Mouse (Mus musculus) heart, embryonic 14.5 days (tissue): ENCODE measurements at regions not wholly inside any gene's neighbourhood (a gene's known extent, or its start where the extent isn't known, plus 50 kb on each side); places are given as distances from the start of the nearest gene placed in this dataset.
"Not testable (repeated sequence)": the region's sequence is repeated elsewhere in the genome, so short reads cannot be mapped to it uniquely, and the experiment has no call there.

Experiments
- ATAC-seq: fragments of 200-750 bp; cut with Nextera tagmentation; 2 replicates; pipeline ENCODE4 v1.8.0; 2017; ENCODE audit warnings: low read depth, moderate TSS enrichment; ENCODE audit not compliant: insufficient number of reproducible peaks, insufficient read depth, low FRiP score
- H3K27ac ChIP-seq, 2 experiments: fragments of 200-500 bp in 1 of 2; fragments of 300-500 bp in 1 of 2; sonication (generic) in 1 of 2; replicated peaks in 1 of 2; 2 replicates each; pipeline ENCODE4 v1.5.1; 2012 to 2014; ENCODE audit warnings: low read depth in 2 of 2, low read length in 2 of 2, control low read depth in 1 of 2, mild to moderate bottlenecking in 1 of 2, mixed read lengths in 1 of 2; ENCODE audit not compliant: control insufficient read depth in 1 of 2, insufficient read depth in 1 of 2
- H3K27me3 ChIP-seq: fragments of 300-500 bp; sonication (generic); 2 replicates; pipeline ENCODE4 v1.6.1; 2014; ENCODE audit warnings: mild to moderate bottlenecking, low read length, control low read depth; ENCODE audit not compliant: control insufficient read depth, insufficient read depth
- H3K36me3 ChIP-seq: fragments of 300-500 bp; sonication (generic); 2 replicates; pipeline ENCODE4 v1.6.1; 2014; ENCODE audit warnings: mild to moderate bottlenecking, control low read depth, low read length, mixed read lengths; ENCODE audit not compliant: control insufficient read depth, insufficient read depth
- H3K4me1 ChIP-seq, 2 experiments: fragments of 200-500 bp in 1 of 2; fragments of 300-500 bp in 1 of 2; sonication (generic) in 1 of 2; 2 replicates each; pipeline ENCODE4 v1.6.1; 2012 to 2014; ENCODE audit warnings: low read length in 2 of 2, control low read depth in 1 of 2, mixed read lengths in 1 of 2; ENCODE audit not compliant: control insufficient read depth in 2 of 2, insufficient read depth in 2 of 2
- H3K4me2 ChIP-seq: fragments of 300-500 bp; sonication (generic); 2 replicates; pipeline ENCODE4 v1.6.1; 2014; ENCODE audit warnings: mild to moderate bottlenecking, low read length
- H3K4me3 ChIP-seq, 2 experiments: fragments of 200-500 bp in 1 of 2; fragments of 300-500 bp in 1 of 2; sonication (generic) in 1 of 2; 2 replicates each; pipeline ENCODE4 v1.5.1; 2012 to 2014; ENCODE audit warnings: low read length in 2 of 2, mild to moderate bottlenecking in 2 of 2, control low read depth in 1 of 2, low read depth in 1 of 2, moderate library complexity in 1 of 2; ENCODE audit not compliant: control insufficient read depth in 1 of 2, insufficient read depth in 1 of 2
- H3K9ac ChIP-seq: fragments of 300-500 bp; sonication (generic); 2 replicates; pipeline ENCODE4 v1.6.1; 2014; ENCODE audit warnings: mild to moderate bottlenecking, low read length
- H3K9me3 ChIP-seq: fragments of 300-500 bp; sonication (generic); 2 replicates; pipeline ENCODE4 v1.6.1; 2016; ENCODE audit warnings: low read length, control low read depth; ENCODE audit not compliant: control insufficient read depth
- WGBS: fragments of 180-500 bp; shearing (Covaris S2); extraction: QIAGEN DNeasy Blood & Tissue Kit; methylation state at CpG from one replicate; pipeline ENCODE4 v1.1.7; 2014; 5-methylcytosine and 5-hydroxymethylcytosine counted together

- WGBS = 77% methylated on average over 2 of the region's 2 CpGs
- H3K9me3 ChIP-seq = no peaks in the 10 kb centered on the region
- H3K27ac ChIP-seq = no peak overlapping the region
- H3K27me3 ChIP-seq = no peaks in the 10 kb centered on the region
- ATAC-seq = no peak
- H3K9ac ChIP-seq = no peak overlapping the region
- H3K4me2 ChIP-seq = no peak overlapping the region
- H3K36me3 ChIP-seq = no peaks in the 10 kb centered on the region
- no peak overlapping the region for H3K4me3 ChIP-seq
- H3K4me1 ChIP-seq = no peaks in the 10 kb centered on the region
Observed at GRCm38 (mm10) chr1:17392114-17392819, 753.4 kb downstream of the Crisp4 start.

GRCm38 (mm10) chr1:17377562-17377961 lies 768.1 kb downstream of the Crisp4 start:
- Histone ChIP-seq H3K4me1 (peaks cover 0 to 4% of the 10 kb centered on the region in 2 experiments; a peak in 1 of 4 replicates), H3K9ac (no peak overlapping the region), H3K27me3 (no peaks in the 10 kb centered on the region), H3K4me3 (no peak overlapping the region), H3K4me2 (peak overlapping the region; percentile 29), H3K36me3 (no peaks in the 10 kb centered on the region), H3K9me3 (no peaks in the 10 kb centered on the region), H3K27ac (peak overlapping the region; percentile 19 to 59; a peak in 2 of 4 replicates)
- 10% methylated on average over 2 of the region's 2 CpGs for WGBS
- no peak for ATAC-seq

- Histone ChIP-seq H3K4me1 (no peaks in the 10 kb centered on the region), H3K4me3 (no peak overlapping the region), H3K27me3 (no peaks in the 10 kb centered on the region), H3K4me2 (no peak overlapping the region), H3K9me3 (0 out of 2 replicates have a peak, but pooled peaks cover 2% of the 10 kb centered on the region), H3K27ac (no peak overlapping the region), H3K9ac (no peak overlapping the region), H3K36me3 (no peaks in the 10 kb centered on the region)
- ATAC-seq = no peak
- 80% methylated on average over 1 of the region's 1 CpGs for WGBS
Observed at GRCm38 (mm10) chr1:17348271-17348670, 797.4 kb downstream of the Crisp4 start.

- Histone ChIP-seq H3K9ac (no peak overlapping the region), H3K27ac (no peak overlapping the region), H3K4me2 (no peak overlapping the region), H3K4me3 (no peak overlapping the region), H3K4me1 (no peaks in the 10 kb centered on the region), H3K27me3 (no peaks in the 10 kb centered on the region), H3K36me3 (no peaks in the 10 kb centered on the region), H3K9me3 (no peaks in the 10 kb centered on the region)
- ATAC-seq = no peak
Observed at GRCm38 (mm10) chr1:17337827-17338226, 807.9 kb downstream of the Crisp4 start.

- not testable (repeated sequence) for H3K36me3 ChIP-seq, H3K9me3 ChIP-seq, H3K4me3 ChIP-seq, H3K4me1 ChIP-seq, ATAC-seq, H3K4me2 ChIP-seq, H3K9ac ChIP-seq, H3K27ac ChIP-seq, H3K27me3 ChIP-seq
- 89% methylated on average over 1 of the region's 1 CpGs for WGBS
Observed at GRCm38 (mm10) chr1:17311392-17311791, 834.3 kb downstream of the Crisp4 start.

GRCm38 (mm10) chr1:17309928-17310327 lies 835.8 kb downstream of the Crisp4 start:
- H3K27me3 ChIP-seq, H3K36me3 ChIP-seq, H3K9ac ChIP-seq, ATAC-seq, H3K4me2 ChIP-seq, H3K9me3 ChIP-seq, H3K4me3 ChIP-seq, H3K4me1 ChIP-seq, H3K27ac ChIP-seq: not testable (repeated sequence)
